Mouse (Mus musculus): Measurements from ENCODE around the gene Tmem101.

DNA sequence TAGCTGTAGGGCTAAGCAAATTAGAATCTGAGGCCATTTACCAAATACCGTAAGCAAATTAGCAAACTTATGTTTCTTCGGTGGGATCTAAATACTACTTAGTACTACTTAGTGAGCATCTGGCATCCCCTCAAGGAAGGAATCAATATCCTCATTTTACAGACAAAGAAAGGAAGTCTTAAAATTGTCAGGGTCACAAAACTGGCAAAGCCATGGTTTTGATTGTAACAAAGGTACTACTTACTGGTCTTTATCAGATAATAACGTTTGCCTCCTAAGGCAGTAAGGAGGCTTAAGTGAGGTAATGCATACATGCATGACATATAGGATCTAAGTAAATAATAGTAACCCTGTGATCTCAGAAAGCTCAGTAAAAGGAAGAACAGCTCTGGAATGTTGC lies 29.5 kb upstream of the Tmem101 start:
- TF ChIP-seq CTCF (IDR thresholded peaks at IDR 0.05; ENCODE audit: control insufficient read depth, insufficient read depth, insufficient replicate concordance, low read depth, low read length) (no peak), POLR2A (IDR thresholded peaks at IDR 0.05; ENCODE audit: control insufficient read depth, low read depth, low read length) (no peak)

All from testis, adult 2 months (tissue).